Comparison of ENCODE assay signal across 8 mouse cellular contexts in the genomic region with DNA sequence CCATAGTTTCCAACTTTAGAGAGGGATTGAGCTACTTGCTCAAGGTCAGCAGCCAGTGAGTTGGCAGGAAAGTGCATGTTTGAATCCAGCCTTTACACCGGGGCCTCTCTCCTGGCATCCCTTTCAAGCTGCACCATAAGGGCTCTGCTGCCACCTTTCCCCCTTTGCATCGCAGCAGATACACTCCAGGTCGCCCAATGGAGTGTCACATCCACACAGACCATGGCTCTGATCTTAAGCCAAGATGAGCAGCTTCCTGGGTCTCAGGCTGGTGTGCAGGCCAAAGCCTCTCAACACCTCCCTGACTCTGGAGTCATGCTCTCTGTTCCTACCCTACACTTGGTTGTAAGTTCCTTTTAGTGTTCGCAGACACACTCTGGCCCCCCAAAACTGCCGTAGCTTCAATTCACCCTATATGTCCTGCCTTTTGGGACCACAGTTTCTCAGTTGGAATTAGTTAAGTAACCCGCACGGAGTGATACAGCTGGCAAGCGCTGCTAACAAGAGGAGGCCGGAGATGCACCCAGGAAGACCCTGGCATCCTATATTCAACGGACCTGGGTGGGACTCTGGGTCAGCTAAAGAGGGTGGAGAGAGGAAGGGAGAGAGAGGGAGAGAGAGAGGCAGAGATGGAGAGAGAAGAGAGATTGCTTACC. TPM values are rescaled to one million over a fixed set of nuclear protein-coding genes. Genes with fewer than 3 reads are reported as not detected.
A peak's percentile ranks its signal among the peaks of the same experiment; 100 is the strongest.
DNase-seq lines count a peak whose midpoint lies in the region; ATAC-seq lines count a peak whose summit lies in the region.

No protein-coding gene starts in this region.

- peak overlapping the region; percentile 100 for H3K4me2 ChIP-seq in hindbrain, embryonic 14.5 days (replicated peaks)

- peak overlapping the region; percentile 69 for H3K4me3 ChIP-seq in forebrain, embryonic 10.5 days
- peak overlapping the region; percentile 53 for H3K4me3 ChIP-seq in hindbrain, embryonic 14.5 days (replicated peaks; ENCODE audit: low read length)

- 3% methylated on average over 10 of the region's 10 CpGs for WGBS in forebrain, embryonic 10.5 days
- WGBS in hindbrain, embryonic 14.5 days = 2% methylated on average over 10 of the region's 10 CpGs

- peak; percentile 47 for DNase-seq in gastrocnemius, adult 18-20 months (ENCODE audit: low spot score)
- no peak for DNase-seq in gastrocnemius, postnatal 14 days
- DNase-seq in forebrain, embryonic 10.5 days (ENCODE audit: extremely low spot score, low spot score) = peak; percentile 35
- DNase-seq in hindbrain, embryonic 14.5 days (ENCODE audit: low spot score) = no peak
- peak; percentile 25 to 28 for DNase-seq in lung, postnatal 4 days
- no peak for DNase-seq in thymus, postnatal 36 days
- no peak for DNase-seq in spleen, postnatal 36 days (ENCODE audit: low spot score in 2 of 2)
- no peak for DNase-seq in left cerebral cortex, postnatal 14 days (ENCODE audit: low spot score in 2 of 2)

- H3K27me3 ChIP-seq in forebrain, embryonic 10.5 days (ENCODE audit: poor library complexity, severe bottlenecking) = peaks cover 62% of the 10 kb centered on the region
- H3K27me3 ChIP-seq in hindbrain, embryonic 14.5 days (ENCODE audit: control insufficient read depth, insufficient read depth, low read length) = peaks cover 22% of the 10 kb centered on the region

- ATAC-seq in hindbrain, embryonic 14.5 days (ENCODE audit: low FRiP score) = no peak

- H3K9ac ChIP-seq in hindbrain, embryonic 14.5 days = peak overlapping the region; percentile 61

- H3K4me1 ChIP-seq in forebrain, embryonic 10.5 days = peaks cover 61% of the 10 kb centered on the region
- H3K4me1 ChIP-seq in hindbrain, embryonic 14.5 days (replicated peaks; ENCODE audit: control insufficient read depth, insufficient read depth, low read length) = peaks cover 8% of the 10 kb centered on the region; the same call in 1 of the 2 replicates

- peak overlapping the region; percentile 91 for H3K27ac ChIP-seq in forebrain, embryonic 10.5 days
- peak overlapping the region; percentile 62; the same call in 1 of the 2 replicates for H3K27ac ChIP-seq in hindbrain, embryonic 14.5 days

- no peaks in the 10 kb centered on the region for H3K9me3 ChIP-seq in forebrain, embryonic 10.5 days
- no peaks in the 10 kb centered on the region for H3K9me3 ChIP-seq in hindbrain, embryonic 14.5 days (ENCODE audit: control insufficient read depth, low read length)

- H3K36me3 ChIP-seq in forebrain, embryonic 10.5 days (replicated peaks) = no peaks in the 10 kb centered on the region
- no peaks in the 10 kb centered on the region for H3K36me3 ChIP-seq in hindbrain, embryonic 14.5 days (replicated peaks; ENCODE audit: control insufficient read depth, insufficient read depth)

- intact Hi-C loops in gastrocnemius, postnatal 14 days (cut with DNase I; ENCODE audit: low total_unique reads) = loop anchor here (5.0 kb wide), 1 partner anchor 109 kb away; no protein-coding TSS in a partner anchor
- intact Hi-C loops in left cerebral cortex, postnatal 14 days (cut with DNase I) = loop anchor here (5.0 to 10.0 kb wide), 3 partner anchors 109 to 238 kb away; no protein-coding TSS in a partner anchor

RNA-seq across cellular contexts. Expression of gene Pdzrn3, which starts 1.1 kb away (rescaled TPM):
- total RNA-seq in gastrocnemius, adult 18-20 months (2021) = 100 to 1,000 TPM; 122 to 135 TPM
- 10 to 100 TPM; 29.1 to 33.5 TPM for total RNA-seq in gastrocnemius, postnatal 14 days (2021)
- polyA plus RNA-seq in forebrain, embryonic 10.5 days (2016; fragmentation: Nextera tagmentation; extraction: Ambion mirVana) = 3.7 and 4.6 TPM in 2 replicates
- polyA plus RNA-seq in hindbrain, embryonic 14.5 days (2014; fragmentation: Nextera tagmentation; extraction: Ambion mirVana) = 23.2 and 23.5 TPM in 2 replicates
- total RNA-seq in left cerebral cortex, postnatal 14 days (2021) = 10 to 100 TPM; 50.4 to 53.3 TPM

Comparison
In these comparisons a context has a peak if more than half of its experiments do, and no peak if none do; other contexts are left out.
1. DNase-seq: peak in gastrocnemius, adult 18-20 months (single experiment), forebrain, embryonic 10.5 days (single experiment) and lung, postnatal 4 days (2 of 2); none in gastrocnemius, postnatal 14 days (single experiment), hindbrain, embryonic 14.5 days (single experiment), thymus, postnatal 36 days (0 of 2), spleen, postnatal 36 days (0 of 2) and left cerebral cortex, postnatal 14 days (0 of 2).